Mouse (Mus musculus) small intestine, adult 2 months (tissue): Measurements from ENCODE around the gene Mad1l1. TPM values are rescaled to one million over a fixed set of nuclear protein-coding genes. Genes with fewer than 3 reads are reported as not detected.

Experiments used
- H3K27ac ChIP-seq: fragments of 200-500 bp; 2 replicates; pipeline ENCODE4 v1.5.1; 2012; ENCODE audit warnings: low read depth, low read length, control low read depth, inconsistent platforms; ENCODE audit not compliant: insufficient read depth
- H3K27me3 ChIP-seq: fragments of 200-500 bp; 2 replicates; pipeline ENCODE4 v1.6.1; 2012; ENCODE audit warnings: mild to moderate bottlenecking, moderate library complexity, low read length, inconsistent platforms; ENCODE audit not compliant: control insufficient read depth, insufficient read depth
- H3K36me3 ChIP-seq: fragments of 200-500 bp; 2 replicates; pipeline ENCODE4 v1.6.1; 2012; ENCODE audit warnings: mild to moderate bottlenecking, low read length, control low read depth, inconsistent platforms; ENCODE audit not compliant: control insufficient read depth, insufficient read depth
- H3K4me1 ChIP-seq: fragments of 200-500 bp; 2 replicates; pipeline ENCODE4 v1.6.1; 2012; ENCODE audit warnings: low read length, inconsistent platforms, mixed read lengths; ENCODE audit not compliant: control insufficient read depth, insufficient read depth, insufficient read length
- H3K4me3 ChIP-seq: fragments of 200-500 bp; 2 replicates; pipeline ENCODE4 v1.5.1; 2012; ENCODE audit warnings: low read depth, mild to moderate bottlenecking, control low read depth, inconsistent platforms, low read length, moderate library complexity
- CTCF ChIP-seq: fragments of 200-500 bp; IDR thresholded peaks from 2 replicates; pipeline ENCODE4 v1.5.1; 2012; ENCODE audit warnings: low read depth, mild to moderate bottlenecking, control low read depth, inconsistent platforms, low read length, moderate library complexity, mixed read lengths; ENCODE audit not compliant: insufficient replicate concordance, insufficient read length; ENCODE audit errors: extremely low read depth
- POLR2A ChIP-seq: fragments of 200-500 bp; IDR thresholded peaks from 2 replicates; pipeline ENCODE4 v1.6.1; 2012; ENCODE audit warnings: low read depth, mild to moderate bottlenecking, control low read depth, inconsistent platforms, low read length, moderate library complexity
- WGBS: fragments of 180-500 bp; shearing (Covaris S2); methylation state at CpG from one replicate; pipeline ENCODE4 v1.1.7; 2018; 5-methylcytosine and 5-hydroxymethylcytosine counted together
- polyA plus RNA-seq: library from polyadenylated mRNA; depleted of rRNA; stranded (reverse); fragments of >200 nt; gene quantifications from 2 replicates; pipeline ENCODE4 v1.2.3, GENCODE M21; 2012

The Mad1l1 gene
- polyA plus RNA-seq, 1 experiment, result 22.9 TPM

GRCm38 (mm10) chr5:140089263-140089662 is 232.1 kb downstream of the Mad1l1 start:
- H3K27ac ChIP-seq, result no peak overlapping the region
- TF ChIP-seq CTCF (no peak), POLR2A (no peak)
- no peaks in the 10 kb centered on the region for H3K4me1 ChIP-seq
- peaks cover 6% of the 10 kb centered on the region; the same call in 1 of the 2 replicates for H3K36me3 ChIP-seq
- no peaks in the 10 kb centered on the region for H3K27me3 ChIP-seq
- no peak overlapping the region for H3K4me3 ChIP-seq

GRCm38 (mm10) chr5:140087242-140087641 is 234.1 kb downstream of the Mad1l1 start:
- 93% methylated on average over 7 of the region's 7 CpGs for WGBS
- H3K27me3 ChIP-seq, result no peaks in the 10 kb centered on the region
- H3K4me1 ChIP-seq, result no peaks in the 10 kb centered on the region
- H3K27ac ChIP-seq, result no peak overlapping the region
- H3K4me3 ChIP-seq, result no peak overlapping the region
- no peak for TF ChIP-seq POLR2A
- TF ChIP-seq CTCF, result no peak
- H3K36me3 ChIP-seq, result peaks cover 6% of the 10 kb centered on the region; the same call in 1 of the 2 replicates

- 87% methylated on average over 6 of the region's 6 CpGs for WGBS
These were observed 237.0 kb downstream of the Mad1l1 start for GRCm38 (mm10) chr5:140084341-140084740.

GRCm38 (mm10) chr5:140083911-140084310 is 237.4 kb downstream of the Mad1l1 start:
- Histone ChIP-seq H3K27me3 (no peaks in the 10 kb centered on the region), H3K27ac (no peak overlapping the region), H3K36me3 (peaks cover 6% of the 10 kb centered on the region; the same call in 1 of the 2 replicates), H3K4me1 (no peaks in the 10 kb centered on the region), H3K4me3 (no peak overlapping the region)
- TF ChIP-seq CTCF, result no peak
- TF ChIP-seq POLR2A, result no peak
- WGBS, result 85% methylated on average over 5 of the region's 5 CpGs

More at GRCm38 (mm10) chr5:140084341-140084740, 237.0 kb downstream of the Mad1l1 start:
- Histone ChIP-seq H3K36me3 (peaks cover 6% of the 10 kb centered on the region; the same call in 1 of the 2 replicates), H3K27ac (no peak overlapping the region), H3K4me3 (no peak overlapping the region), H3K4me1 (no peaks in the 10 kb centered on the region), H3K27me3 (no peaks in the 10 kb centered on the region)
- TF ChIP-seq CTCF, result no peak
- TF ChIP-seq POLR2A, result no peak

- TF ChIP-seq POLR2A (no peak), CTCF (no peak)
- no peaks in the 10 kb centered on the region for H3K27me3 ChIP-seq
- WGBS, result 65% methylated on average over 11 of the region's 11 CpGs
- no peaks in the 10 kb centered on the region for H3K4me1 ChIP-seq
- no peak overlapping the region for H3K27ac ChIP-seq
- H3K36me3 ChIP-seq, result peaks cover 4% of the 10 kb centered on the region; the same call in 1 of the 2 replicates
- no peak overlapping the region for H3K4me3 ChIP-seq
These were observed 239.0 kb downstream of the Mad1l1 start for GRCm38 (mm10) chr5:140082204-140082812.

GRCm38 (mm10) chr5:140081084-140081483 is 240.3 kb downstream of the Mad1l1 start:
- TF ChIP-seq POLR2A, result no peak
- WGBS, result 87% methylated on average over 10 of the region's 10 CpGs
- Histone ChIP-seq H3K4me1 (no peaks in the 10 kb centered on the region), H3K27me3 (no peaks in the 10 kb centered on the region), H3K36me3 (no peaks in the 10 kb centered on the region), H3K4me3 (no peak overlapping the region), H3K27ac (no peak overlapping the region)

GRCm38 (mm10) chr5:140079511-140079910 is 241.8 kb downstream of the Mad1l1 start:
- WGBS, result 85% methylated on average over 4 of the region's 4 CpGs
- Histone ChIP-seq H3K27me3 (no peaks in the 10 kb centered on the region), H3K4me1 (no peaks in the 10 kb centered on the region), H3K36me3 (no peaks in the 10 kb centered on the region), H3K4me3 (no peak overlapping the region), H3K27ac (no peak overlapping the region)
- TF ChIP-seq POLR2A, result no peak
- no peak for TF ChIP-seq CTCF
